Mouse (Mus musculus): Measurements from ENCODE around the gene Ube2r2. TPM values are rescaled to one million over a fixed set of nuclear protein-coding genes. Genes with fewer than 3 reads are reported as not detected.

Gene Ube2r2
- total RNA-seq, 2 experiments from 2014 or later: 87.8 to 89.0 TPM

DNA sequence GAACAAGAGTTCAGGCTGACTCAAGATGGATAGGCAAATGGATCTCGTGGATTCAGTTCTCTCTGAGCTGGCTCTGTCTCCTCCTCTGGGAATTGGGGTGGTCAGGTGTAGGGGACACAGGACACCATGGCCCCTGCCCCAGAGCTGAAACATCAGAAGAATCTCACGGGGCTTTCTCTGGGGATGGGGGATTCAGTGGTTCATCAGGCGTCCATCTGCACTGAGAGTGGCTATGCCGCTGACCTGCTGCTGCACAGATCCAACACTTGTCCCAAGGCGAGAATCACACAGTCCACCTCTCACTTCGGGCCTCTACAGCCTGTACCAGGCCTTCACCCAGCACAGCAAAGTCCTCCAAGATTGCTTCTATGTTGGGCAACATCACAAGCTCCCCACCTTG is 20.5 kb upstream of the Ube2r2 start:
- no peak for DNase-seq (ENCODE audit: low spot score in 2 of 2)
- intact Hi-C loops (cut with DNase I): loop anchor here (5.0 kb wide), 1 partner anchor 128 kb away; no protein-coding TSS in a partner anchor

DNA sequence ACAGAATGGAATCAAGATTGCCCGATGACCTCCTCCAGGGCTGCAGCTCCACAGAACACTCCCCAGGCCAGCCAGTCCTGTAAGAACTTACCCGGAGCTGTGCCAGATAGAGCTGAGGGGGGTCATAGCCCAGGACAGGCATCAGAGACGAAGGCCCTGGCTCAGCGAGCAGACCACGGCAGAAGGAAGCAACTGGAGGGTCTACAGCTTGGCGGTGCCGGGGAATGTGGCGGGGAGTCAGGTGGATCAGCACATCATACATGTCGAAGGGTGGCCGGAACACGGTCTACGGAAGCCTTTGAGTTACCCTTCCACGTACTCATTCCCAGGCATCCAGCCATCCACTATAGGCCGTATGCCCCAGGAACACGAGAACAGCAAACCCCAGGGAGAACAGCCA is 19.8 kb upstream of the Ube2r2 start:
- no peak for DNase-seq (ENCODE audit: low spot score in 2 of 2)
- intact Hi-C loops (cut with DNase I): loop anchor here (5.0 kb wide), 1 partner anchor 128 kb away; no protein-coding TSS in a partner anchor

DNA sequence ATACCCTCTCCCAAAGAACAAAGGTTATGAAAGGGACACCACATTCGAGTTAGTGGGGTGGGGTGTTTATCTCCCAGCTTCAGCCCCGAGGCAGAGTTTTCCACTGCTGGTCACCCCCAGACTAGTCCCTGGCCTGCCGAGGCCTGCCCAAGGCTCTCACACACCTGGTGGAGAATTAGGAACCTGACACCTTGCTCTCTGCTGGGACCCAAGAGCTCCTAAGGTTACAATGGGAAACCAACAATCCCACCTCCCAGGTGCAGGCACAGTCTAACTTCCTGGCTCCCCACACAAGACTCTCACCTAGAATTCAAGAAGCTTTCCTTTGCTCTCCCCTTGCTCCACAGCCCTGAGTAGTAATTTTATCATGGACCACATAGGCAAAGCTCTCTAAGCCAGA is 18.7 kb upstream of the Ube2r2 start:
- no peak for DNase-seq (ENCODE audit: low spot score in 2 of 2)
- intact Hi-C loops (cut with DNase I): loop anchor here (5.0 kb wide), 1 partner anchor 130 kb away; no protein-coding TSS in a partner anchor

GRCm38 (mm10) chr4:41118706-41119292 is 16.7 kb upstream of the Ube2r2 start:
- peak; percentile 64 to 67 for DNase-seq (ENCODE audit: low spot score in 2 of 2)
- intact Hi-C loops (cut with DNase I): loop anchor here (2.0 to 5.0 kb wide), 2 partner anchors 66 to 131 kb away; no protein-coding TSS in a partner anchor

DNA sequence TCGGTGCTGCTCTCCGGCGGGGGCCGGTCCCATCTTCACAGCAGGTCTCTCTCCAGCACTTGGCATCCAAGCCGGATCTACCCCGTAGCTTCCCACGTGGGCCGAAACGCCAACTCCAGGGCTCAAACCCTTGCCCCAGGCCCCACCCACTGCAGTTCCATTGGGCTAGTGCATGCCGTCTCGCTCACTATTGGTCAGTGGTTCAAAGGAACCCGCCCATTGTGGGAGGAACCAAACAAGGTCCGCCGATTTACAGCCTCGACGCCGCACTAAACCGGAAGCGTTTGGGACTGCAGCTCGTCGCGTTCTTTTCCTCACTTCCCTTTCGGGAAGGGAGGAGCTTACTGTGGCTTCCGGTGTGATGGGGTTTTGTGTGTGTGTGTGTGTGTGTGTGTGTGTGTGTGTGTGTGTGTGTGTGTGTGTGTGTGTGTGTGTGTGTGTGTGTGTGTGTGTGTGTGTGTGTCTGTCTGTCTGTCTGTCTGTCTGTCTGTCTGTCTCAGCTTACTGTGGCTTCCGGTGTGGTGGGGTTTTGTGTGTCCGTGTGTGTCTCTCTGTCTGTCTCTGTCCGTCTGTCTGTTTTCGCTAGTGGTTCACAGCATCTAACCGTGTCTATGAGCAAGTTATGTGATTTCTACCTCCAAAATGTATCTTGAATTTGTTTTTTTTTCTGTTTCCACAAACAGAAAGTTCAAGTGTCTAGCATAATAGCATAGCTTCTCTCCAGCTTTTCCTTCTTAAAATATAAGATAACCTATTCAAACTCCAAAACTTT is 11.2 kb upstream of the Ube2r2 start, which contains the start of gene Nol6:
Gene Nol6, minus strand, starts transcription at position 276 of the 772 bp plus-strand sequence.
- peak; percentile 99 to 100 for DNase-seq (ENCODE audit: low spot score in 2 of 2)
- intact Hi-C loops (cut with DNase I): no loop called here

DNA sequence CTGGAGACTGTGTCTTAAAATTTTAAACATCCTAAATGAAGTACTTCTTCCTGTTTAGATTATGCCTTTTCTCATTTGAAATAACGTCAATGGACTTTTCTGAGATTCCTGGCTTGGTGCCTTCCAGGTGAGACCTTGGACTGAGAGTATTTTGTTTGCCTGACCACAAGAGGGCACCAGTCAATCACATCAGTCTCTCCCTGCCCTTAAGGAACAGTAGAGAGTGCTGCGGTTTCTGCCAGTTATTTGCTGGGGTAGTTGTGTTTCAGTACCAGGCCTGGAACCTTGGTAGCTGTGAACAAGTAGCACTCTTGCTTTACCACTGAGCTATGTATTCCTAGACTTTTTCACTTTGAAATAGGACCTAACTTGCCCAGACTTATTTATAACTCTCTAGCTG is 6.1 kb upstream of the Ube2r2 start:
- intact Hi-C loops (cut with DNase I): loop anchor here (2.0 kb wide), 1 partner anchor 37 kb away; no protein-coding TSS in a partner anchor
- DNase-seq (ENCODE audit: low spot score in 2 of 2): peak; percentile 29 to 53

GRCm38 (mm10) chr4:41129836-41130235 is 5.7 kb upstream of the Ube2r2 start:
- DNase-seq (ENCODE audit: low spot score in 2 of 2): no peak
- intact Hi-C loops (cut with DNase I): loop anchor here (2.0 to 10.0 kb wide), 2 partner anchors 37 to 145 kb away; partner anchors contain the start of gene Ubap2

DNA sequence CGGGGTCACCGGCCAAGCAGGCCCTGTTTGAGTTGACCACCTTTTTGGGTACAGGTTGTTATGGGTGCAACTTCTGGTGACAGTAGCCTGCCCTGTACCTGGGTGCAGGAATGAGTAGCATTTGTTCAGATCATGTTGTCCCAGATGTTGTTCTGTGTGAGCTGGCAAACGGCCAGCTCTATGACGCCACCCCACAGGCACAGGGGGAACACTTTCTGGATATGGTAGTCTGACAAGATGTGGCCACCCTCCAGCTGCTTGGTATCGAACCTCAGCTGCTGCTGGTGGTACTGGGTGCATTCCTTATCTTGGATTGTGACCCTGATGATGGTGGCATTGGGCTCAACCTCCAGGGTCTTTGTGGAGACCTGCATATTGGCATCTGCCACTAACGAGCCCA is 3.1 kb upstream of the Ube2r2 start:
- intact Hi-C loops (cut with DNase I): loop anchor here (10.0 kb wide), 1 partner anchor 142 kb away; the partner anchor contains the start of gene Ubap2
- DNase-seq (ENCODE audit: low spot score in 2 of 2): no peak

DNA sequence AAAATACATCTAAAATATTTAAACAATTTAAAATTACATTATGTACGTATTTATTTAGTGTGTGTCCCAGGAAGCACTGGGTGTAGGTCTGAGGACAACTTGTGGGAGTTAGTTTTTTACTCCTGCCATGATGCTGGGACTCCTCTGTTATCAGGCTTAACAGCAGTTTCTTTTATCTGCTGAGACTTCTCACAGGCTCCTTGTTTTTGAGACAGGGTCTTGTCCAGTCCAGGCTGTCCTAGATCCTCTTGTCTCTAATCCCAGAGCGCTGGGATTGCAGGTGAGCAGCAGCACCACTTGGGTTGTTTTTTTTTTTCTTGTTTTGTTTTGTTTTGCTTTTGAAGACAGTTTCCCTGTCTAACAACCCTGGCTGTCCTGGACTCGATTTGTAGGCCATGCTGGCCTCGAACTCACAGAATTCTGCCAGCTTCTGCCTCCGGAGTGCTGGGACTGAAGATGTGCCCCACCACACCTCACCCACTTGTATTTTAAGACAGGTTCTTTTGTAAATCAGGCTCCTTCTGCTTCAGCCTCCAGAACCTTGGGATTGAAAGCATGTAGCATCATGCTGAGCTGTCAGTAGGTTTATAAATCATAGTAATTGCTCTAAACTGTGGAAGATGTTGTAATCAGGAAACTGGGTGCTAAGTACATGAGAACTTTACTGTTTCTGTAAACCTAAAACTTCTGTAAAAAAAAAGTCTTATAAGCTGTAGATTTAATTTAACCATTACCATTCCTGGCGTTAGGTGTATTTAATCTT is 1.8 kb upstream of the Ube2r2 start:
- intact Hi-C loops (cut with DNase I): loop anchor here (10.0 kb wide), 1 partner anchor 141 kb away; the partner anchor contains the start of gene Ubap2
- no peak for DNase-seq (ENCODE audit: low spot score in 2 of 2)

- intact Hi-C loops (cut with DNase I): loop anchor here (10.0 kb wide), 1 partner anchor 140 kb away; the partner anchor contains the start of gene Ubap2
- DNase-seq (ENCODE audit: low spot score in 2 of 2): peak; percentile 51 to 75
Observed at GRCm38 (mm10) chr4:41134935-41135710, 420 bp upstream of the Ube2r2 start.

DNA sequence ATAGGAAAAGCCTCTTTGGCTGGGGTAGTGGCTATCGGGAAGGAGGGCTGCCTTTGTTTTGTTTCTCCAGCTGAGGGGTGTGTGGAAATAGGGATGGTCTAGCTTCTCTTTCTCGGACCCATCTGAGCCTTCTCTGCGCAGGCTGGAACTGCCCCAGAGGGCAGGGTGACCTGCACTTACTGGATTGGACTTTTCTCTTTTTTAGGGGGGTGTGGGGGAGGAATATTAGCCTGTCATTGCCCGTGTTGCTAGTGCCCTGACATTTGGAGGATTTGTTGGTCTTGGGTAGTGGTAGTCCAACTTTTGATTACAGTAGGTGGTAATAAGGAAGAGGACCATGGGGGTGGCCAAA is 887 bp downstream of the Ube2r2 start:
- DNase-seq (ENCODE audit: low spot score in 2 of 2): no peak
- intact Hi-C loops (cut with DNase I): loop anchor here (10.0 kb wide), 1 partner anchor 138 kb away; the partner anchor contains the start of gene Ubap2

DNA sequence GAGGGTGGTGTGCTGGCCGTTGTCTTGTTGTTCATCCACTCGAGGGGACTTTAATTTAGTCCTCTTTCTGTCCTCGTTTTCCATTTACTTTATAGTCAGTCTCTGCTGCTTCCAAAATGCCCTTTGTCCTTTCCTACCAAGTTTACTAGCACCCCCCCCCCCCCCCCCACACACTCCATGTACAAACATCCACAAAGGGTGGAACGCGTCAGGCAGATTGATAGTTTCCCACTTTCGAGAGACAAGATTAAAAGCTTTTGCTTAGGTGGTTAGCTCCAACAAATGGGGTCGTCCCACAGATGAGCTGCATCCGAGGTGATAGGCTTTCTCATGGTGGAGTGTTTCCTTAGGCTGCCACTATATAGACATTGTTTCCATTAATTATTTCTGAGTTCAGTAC is 1.3 kb downstream of the Ube2r2 start:
- intact Hi-C loops (cut with DNase I): loop anchor here (10.0 kb wide), 1 partner anchor 138 kb away; the partner anchor contains the start of gene Ubap2
- no peak for DNase-seq (ENCODE audit: low spot score in 2 of 2)

- no peak for DNase-seq (ENCODE audit: low spot score in 2 of 2)
- intact Hi-C loops (cut with DNase I): no loop called here
Observed at GRCm38 (mm10) chr4:41140174-41140875, 4.8 kb downstream of the Ube2r2 start.

- no peak for DNase-seq (ENCODE audit: low spot score in 2 of 2)
- intact Hi-C loops (cut with DNase I): no loop called here
Observed at GRCm38 (mm10) chr4:41142601-41143000, 7.1 kb downstream of the Ube2r2 start.

DNA sequence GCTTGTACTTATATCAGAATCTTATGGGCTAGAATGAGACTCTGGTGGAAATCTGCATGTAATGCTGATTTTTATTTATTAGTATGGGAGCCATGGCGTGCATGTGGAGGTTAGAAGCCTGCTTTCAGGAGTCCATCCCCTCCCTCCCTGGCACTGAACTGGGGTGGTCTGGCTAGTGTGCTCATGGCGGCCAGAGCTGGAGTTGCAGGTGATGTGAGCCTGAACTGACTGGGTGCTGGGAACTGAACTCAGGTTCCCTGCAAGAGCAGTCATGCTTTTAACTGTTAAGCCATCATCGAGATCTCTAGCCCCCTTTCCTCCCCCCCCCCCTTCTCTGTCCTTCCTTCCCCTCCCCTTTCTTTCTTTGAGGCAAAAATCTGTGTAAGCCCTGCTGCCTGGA is 14.3 kb downstream of the Ube2r2 start:
- no peak for DNase-seq (ENCODE audit: low spot score in 2 of 2)
- intact Hi-C loops (cut with DNase I): no loop called here

- intact Hi-C loops (cut with DNase I): no loop called here
- DNase-seq (ENCODE audit: low spot score in 2 of 2): no peak
Observed at GRCm38 (mm10) chr4:41151186-41151585, 15.6 kb downstream of the Ube2r2 start.

DNA sequence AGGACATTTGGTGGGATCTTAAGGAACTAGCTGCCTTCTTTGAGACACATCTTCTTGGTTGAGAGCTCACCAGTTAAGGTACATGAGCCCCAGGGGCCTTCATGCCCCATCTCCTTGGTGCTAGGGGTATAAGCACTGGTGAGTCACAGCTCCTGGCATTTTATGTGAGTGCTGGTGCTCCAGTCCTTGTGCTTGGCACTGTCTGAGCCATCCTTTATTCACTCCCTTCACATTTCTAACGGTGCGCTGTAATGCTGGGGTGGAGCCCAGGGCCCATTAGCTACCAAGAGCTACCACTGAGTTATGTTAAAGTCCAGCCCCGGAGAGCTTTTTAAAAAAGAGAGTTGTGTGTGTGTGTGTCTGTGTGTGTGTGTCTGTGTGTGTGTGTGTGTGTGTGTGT is 17.6 kb downstream of the Ube2r2 start:
- DNase-seq (ENCODE audit: low spot score in 2 of 2): no peak
- intact Hi-C loops (cut with DNase I): no loop called here

- no peak for DNase-seq (ENCODE audit: low spot score in 2 of 2)
- intact Hi-C loops (cut with DNase I): no loop called here
Observed at GRCm38 (mm10) chr4:41156961-41157360, 21.4 kb downstream of the Ube2r2 start.

All from left cerebral cortex, postnatal 14 days (tissue).